Mouse (Mus musculus) kidney, adult 2 months (tissue): Measurements from ENCODE around the gene Gm45713.

ENCODE experiments used
- CTCF ChIP-seq: fragments of 200-500 bp; conservative IDR thresholded peaks from 2 replicates; pipeline ENCODE4 v1.5.1; 2011; ENCODE audit warnings: low read depth, mild to moderate bottlenecking, control low read depth, low read length, moderate library complexity, mixed read lengths; ENCODE audit not compliant: insufficient read depth, insufficient read length
- POLR2A ChIP-seq: fragments of 200-500 bp; IDR thresholded peaks from one replicate; pipeline ENCODE4 v1.6.1; 2011; ENCODE audit warnings: low read depth, low read length, control low read depth

DNA sequence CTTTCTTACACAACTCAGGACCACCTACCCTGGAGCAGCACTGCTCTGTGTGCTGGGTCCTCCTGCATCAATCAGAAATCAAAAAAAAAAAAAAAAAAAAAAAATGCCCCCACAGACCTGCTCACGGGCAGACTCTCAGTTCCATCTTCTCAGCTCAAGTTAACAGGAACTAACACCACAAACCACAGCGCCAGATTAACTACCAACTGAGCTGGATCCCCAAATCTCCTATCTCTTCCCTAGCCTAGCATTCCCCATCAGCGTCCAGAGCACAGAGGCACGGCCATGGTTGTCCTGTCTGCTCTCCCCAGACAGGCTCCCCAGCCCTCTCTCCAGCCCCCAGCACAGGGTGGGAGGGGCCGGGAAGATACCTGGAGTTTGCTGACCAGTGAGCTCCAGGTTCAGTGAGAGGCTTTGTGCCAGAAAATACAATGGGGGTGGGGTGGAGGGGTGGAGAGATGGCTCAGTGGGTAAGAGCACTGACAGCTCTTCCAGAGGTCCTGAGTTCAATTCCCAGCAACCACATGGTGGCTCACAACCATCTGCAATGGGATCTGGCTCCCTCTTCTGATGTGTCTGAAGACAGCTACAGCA, 28.9 kb downstream of the Gm45713 start:
- TF ChIP-seq CTCF, result no peak
- TF ChIP-seq POLR2A, result no peak
